Mouse (Mus musculus): ENCODE results near the gene Foxn1. TPM values are rescaled to one million over a fixed set of nuclear protein-coding genes. Genes with fewer than 3 reads are reported as not detected.

The Foxn1 gene
- total RNA-seq (2014; rRNA removed) (not detected in 2 replicates), polyA plus RNA-seq (2015; fragmentation: Nextera tagmentation; extraction: Ambion mirVana) (not detected in 2 replicates)

GRCm38 (mm10) chr11:78386508-78387043, at the start of gene Foxn1:
Gene Foxn1, minus strand, starts transcription at chr11:78386558.
- Histone ChIP-seq H3K27ac (no peak within 1 kb of the TSS), H3K4me1 (ENCODE audit: insufficient read depth, low read length) (no peaks in the 10 kb centered on the region), H3K9ac (replicated peaks; ENCODE audit: low read length) (no peak within 1 kb of the TSS), H3K36me3 (ENCODE audit: insufficient read depth, low read length) (no peaks in the 10 kb centered on the region), H3K9me3 (ENCODE audit: low read length) (no peaks in the 10 kb centered on the region), H3K27me3 (ENCODE audit: insufficient read depth, low read length) (no peaks in the 10 kb centered on the region), H3K4me2 (ENCODE audit: low read depth, low read length) (no peak within 1 kb of the TSS), H3K4me3 (ENCODE audit: low read length) (no peak within 1 kb of the TSS)
- no peak for TF ChIP-seq CTCF (IDR thresholded peaks at IDR 0.05; ENCODE audit: low read depth)
- no peak for ATAC-seq
- no peak for DNase-seq (ENCODE audit: low spot score)
- WGBS: 76% methylated on average over 14 of the region's 14 CpGs

GRCm38 (mm10) chr11:78435776-78436349, 49.5 kb upstream of the Foxn1 start:
- ATAC-seq (no peak), DNase-seq (ENCODE audit: low spot score) (peak; percentile 36)
- Histone ChIP-seq H3K4me1 (ENCODE audit: insufficient read depth, low read length) (no peaks in the 10 kb centered on the region), H3K27ac (no peak overlapping the region), H3K4me3 (ENCODE audit: low read length) (no peak overlapping the region), H3K9me3 (ENCODE audit: low read length) (no peaks in the 10 kb centered on the region), H3K4me2 (ENCODE audit: low read depth, low read length) (no peak overlapping the region), H3K9ac (replicated peaks; ENCODE audit: low read length) (no peak overlapping the region), H3K36me3 (ENCODE audit: insufficient read depth, low read length) (no peaks in the 10 kb centered on the region), H3K27me3 (ENCODE audit: insufficient read depth, low read length) (no peaks in the 10 kb centered on the region)
- 9% methylated on average over 19 of the region's 19 CpGs for WGBS
- peak; percentile 66 for TF ChIP-seq CTCF (IDR thresholded peaks at IDR 0.05; ENCODE audit: low read depth)

- TF ChIP-seq CTCF (IDR thresholded peaks at IDR 0.05; ENCODE audit: low read depth): no peak
- 87% methylated on average over 4 of the region's 4 CpGs for WGBS
Observed at GRCm38 (mm10) chr11:78434052-78434451, 47.7 kb upstream of the Foxn1 start.

DNA sequence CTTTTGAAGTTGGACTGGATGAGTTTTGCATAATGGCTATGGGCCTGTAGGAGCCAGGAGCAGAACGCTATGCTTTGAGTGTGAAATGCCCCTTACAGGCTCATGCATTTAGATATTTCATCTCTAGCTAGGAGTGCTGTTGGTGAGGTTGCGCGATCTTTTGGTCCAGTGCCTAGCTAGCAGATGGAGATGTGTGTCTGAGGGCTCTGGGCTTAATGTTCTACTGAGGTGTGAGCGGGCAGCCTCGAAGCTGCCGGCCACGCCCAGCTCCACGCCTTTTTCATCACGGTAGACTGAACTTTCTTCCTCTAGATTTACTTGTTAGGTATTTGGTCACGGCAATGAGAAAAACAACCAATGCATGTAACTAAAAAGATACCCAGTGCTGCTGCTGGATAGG, 44.8 kb upstream of the Foxn1 start:
- Histone ChIP-seq H3K4me2 (ENCODE audit: low read depth, low read length) (no peak overlapping the region), H3K9me3 (ENCODE audit: low read length) (no peaks in the 10 kb centered on the region), H3K36me3 (ENCODE audit: insufficient read depth, low read length) (no peaks in the 10 kb centered on the region), H3K27me3 (ENCODE audit: insufficient read depth, low read length) (no peaks in the 10 kb centered on the region), H3K27ac (no peak overlapping the region), H3K9ac (replicated peaks; ENCODE audit: low read length) (no peak overlapping the region), H3K4me1 (ENCODE audit: insufficient read depth, low read length) (no peaks in the 10 kb centered on the region), H3K4me3 (ENCODE audit: low read length) (no peak overlapping the region)
- no peak for TF ChIP-seq CTCF (IDR thresholded peaks at IDR 0.05; ENCODE audit: low read depth)
- WGBS: 85% methylated on average over 10 of the region's 10 CpGs
- ATAC-seq: no peak
- no peak for DNase-seq (ENCODE audit: low spot score)

More at GRCm38 (mm10) chr11:78434052-78434451, 47.7 kb upstream of the Foxn1 start:
- no peak for ATAC-seq
- Histone ChIP-seq H3K4me1 (ENCODE audit: insufficient read depth, low read length) (no peaks in the 10 kb centered on the region), H3K9me3 (ENCODE audit: low read length) (no peaks in the 10 kb centered on the region), H3K27ac (no peak overlapping the region), H3K36me3 (ENCODE audit: insufficient read depth, low read length) (no peaks in the 10 kb centered on the region), H3K4me2 (ENCODE audit: low read depth, low read length) (no peak overlapping the region), H3K4me3 (ENCODE audit: low read length) (no peak overlapping the region), H3K9ac (replicated peaks; ENCODE audit: low read length) (no peak overlapping the region), H3K27me3 (ENCODE audit: insufficient read depth, low read length) (no peaks in the 10 kb centered on the region)
- no peak for DNase-seq (ENCODE audit: low spot score)

- 51% methylated on average over 11 of the region's 11 CpGs for WGBS
Observed at GRCm38 (mm10) chr11:78430195-78430878, 44.0 kb upstream of the Foxn1 start.

DNA sequence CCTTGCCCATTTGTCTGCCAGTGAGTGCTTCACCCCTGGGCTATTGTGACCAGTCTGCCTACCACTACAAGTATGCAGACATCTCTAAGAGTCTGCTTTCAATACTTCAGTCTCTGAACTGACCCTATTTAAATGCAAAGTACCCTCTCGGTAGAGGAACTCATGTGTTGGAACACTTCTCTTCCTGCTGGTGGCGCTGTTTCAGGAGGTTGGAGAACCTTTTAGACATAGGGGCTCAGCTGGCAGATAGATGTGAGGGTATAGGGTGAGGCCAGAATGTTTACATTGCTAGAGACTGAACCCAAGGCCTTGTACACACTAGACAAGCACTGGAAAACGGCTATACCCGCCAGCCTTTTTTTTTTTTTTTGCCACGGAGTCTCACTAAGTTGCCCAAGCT, 42.0 kb upstream of the Foxn1 start:
- Histone ChIP-seq H3K4me3 (ENCODE audit: low read length) (no peak overlapping the region), H3K27ac (no peak overlapping the region), H3K9ac (replicated peaks; ENCODE audit: low read length) (no peak overlapping the region), H3K4me1 (ENCODE audit: insufficient read depth, low read length) (no peaks in the 10 kb centered on the region), H3K9me3 (ENCODE audit: low read length) (no peaks in the 10 kb centered on the region), H3K4me2 (ENCODE audit: low read depth, low read length) (no peak overlapping the region), H3K27me3 (ENCODE audit: insufficient read depth, low read length) (no peaks in the 10 kb centered on the region), H3K36me3 (ENCODE audit: insufficient read depth, low read length) (no peaks in the 10 kb centered on the region)
- 72% methylated on average over 5 of the region's 5 CpGs for WGBS
- DNase-seq (ENCODE audit: low spot score): no peak
- ATAC-seq: no peak
- TF ChIP-seq CTCF (IDR thresholded peaks at IDR 0.05; ENCODE audit: low read depth): no peak

More at GRCm38 (mm10) chr11:78430195-78430878, 44.0 kb upstream of the Foxn1 start:
- ATAC-seq (no peak), DNase-seq (ENCODE audit: low spot score) (no peak)
- H3K36me3 ChIP-seq (ENCODE audit: insufficient read depth, low read length): no peaks in the 10 kb centered on the region
- H3K4me2 ChIP-seq (ENCODE audit: low read depth, low read length): no peak overlapping the region
- no peak for TF ChIP-seq CTCF (IDR thresholded peaks at IDR 0.05; ENCODE audit: low read depth)
- no peak overlapping the region for H3K9ac ChIP-seq (replicated peaks; ENCODE audit: low read length)
- no peaks in the 10 kb centered on the region for H3K27me3 ChIP-seq (ENCODE audit: insufficient read depth, low read length)
- H3K9me3 ChIP-seq (ENCODE audit: low read length): no peaks in the 10 kb centered on the region
- no peak overlapping the region for H3K27ac ChIP-seq
- no peak overlapping the region for H3K4me3 ChIP-seq (ENCODE audit: low read length)
- H3K4me1 ChIP-seq (ENCODE audit: insufficient read depth, low read length): no peaks in the 10 kb centered on the region

GRCm38 (mm10) chr11:78427655-78428054, 41.3 kb upstream of the Foxn1 start:
- WGBS: 96% methylated on average over 6 of the region's 6 CpGs
- no peak for DNase-seq (ENCODE audit: low spot score)
- no peaks in the 10 kb centered on the region for H3K36me3 ChIP-seq (ENCODE audit: insufficient read depth, low read length)
- no peak overlapping the region for H3K4me2 ChIP-seq (ENCODE audit: low read depth, low read length)
- TF ChIP-seq CTCF (IDR thresholded peaks at IDR 0.05; ENCODE audit: low read depth): no peak
- no peaks in the 10 kb centered on the region for H3K4me1 ChIP-seq (ENCODE audit: insufficient read depth, low read length)
- no peak for ATAC-seq
- H3K9ac ChIP-seq (replicated peaks; ENCODE audit: low read length): no peak overlapping the region
- H3K27me3 ChIP-seq (ENCODE audit: insufficient read depth, low read length): no peaks in the 10 kb centered on the region
- H3K9me3 ChIP-seq (ENCODE audit: low read length): no peaks in the 10 kb centered on the region
- H3K4me3 ChIP-seq (ENCODE audit: low read length): no peak overlapping the region
- H3K27ac ChIP-seq: no peak overlapping the region
